ENCODE assay signal across 33 mouse cellular contexts in the genomic region with DNA sequence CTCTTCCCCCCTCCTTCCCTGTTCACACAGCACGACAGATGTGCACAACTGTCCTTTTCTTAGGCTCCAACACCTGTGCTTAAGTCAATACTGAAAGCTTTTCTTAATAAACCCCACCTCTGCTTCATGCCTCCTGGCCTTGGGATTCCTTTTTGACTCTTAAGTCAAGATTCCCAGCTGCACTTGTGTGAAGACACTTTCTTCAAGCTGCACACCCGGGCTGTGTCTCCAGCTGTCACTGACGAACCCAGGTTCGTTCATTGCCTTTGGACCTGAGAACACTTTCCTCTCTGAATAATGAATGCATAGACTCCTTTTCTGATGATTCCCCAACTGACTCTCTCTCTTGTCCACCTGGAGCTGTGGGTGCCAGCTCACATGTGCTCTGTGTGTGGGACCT.
"Had no signal": no experiment of that assay in that cellular context is flagged by ENCODE, and none has a peak within 500 bp of the region (broad histone marks: within the 10 kb centered on the region; RNA-seq: fewer than 3 reads in every experiment).

No protein-coding gene starts in this region.

- H3K27me3 ChIP-seq: limb, embryonic 12.5 days; limb, embryonic 13.5 days; limb, embryonic 15.5 days; liver, embryonic 12.5 days; liver, embryonic 13.5 days; liver, embryonic 15.5 days; lung, embryonic 15.5 days; midbrain, embryonic 12.5 days; midbrain, embryonic 13.5 days; midbrain, embryonic 15.5 days; neural tube, embryonic 12.5 days; neural tube, embryonic 13.5 days had no signal

- DNase-seq: left cerebral cortex, postnatal 4 days; liver; liver, embryonic 13.5 days; liver, postnatal 0 days; lung, adult 18-20 months; lung, adult 2 months; lung, embryonic 14.5 days; lung, postnatal 10 days; lung, postnatal 14 days; lung, postnatal 36 days; lung, postnatal 4 days; midbrain, embryonic 14.5 days had no signal

- H3K4me1 ChIP-seq: limb, embryonic 13.5 days; limb, embryonic 15.5 days; liver, embryonic 12.5 days; liver, embryonic 13.5 days; liver, embryonic 15.5 days; lung, embryonic 15.5 days; midbrain, embryonic 10.5 days; midbrain, embryonic 12.5 days; midbrain, embryonic 13.5 days; neural tube, embryonic 13.5 days had no signal

- ATAC-seq: liver, embryonic 12.5 days; liver, postnatal 0 days; lung, postnatal 0 days; midbrain, embryonic 13.5 days; midbrain, embryonic 15.5 days; midbrain, embryonic 16.5 days had no signal

- H3K9ac ChIP-seq: limb, embryonic 12.5 days; limb, embryonic 13.5 days; limb, embryonic 15.5 days; liver, embryonic 12.5 days; liver, embryonic 13.5 days; liver, embryonic 14.5 days; liver, embryonic 15.5 days; liver, postnatal 0 days; lung, embryonic 14.5 days; lung, embryonic 15.5 days; midbrain, embryonic 12.5 days; midbrain, embryonic 13.5 days; midbrain, embryonic 15.5 days; neural tube, embryonic 12.5 days; neural tube, embryonic 13.5 days had no signal

- H3K36me3 ChIP-seq: limb, embryonic 10.5 days; limb, embryonic 12.5 days; limb, embryonic 13.5 days; limb, embryonic 15.5 days; liver, embryonic 12.5 days; liver, embryonic 13.5 days; liver, embryonic 15.5 days; lung, embryonic 15.5 days; midbrain, embryonic 10.5 days; midbrain, embryonic 12.5 days; midbrain, embryonic 13.5 days; midbrain, embryonic 15.5 days; neural tube, embryonic 12.5 days; neural tube, embryonic 13.5 days had no signal

- H3K27ac ChIP-seq: limb, embryonic 10.5 days; limb, embryonic 12.5 days; limb, embryonic 13.5 days; limb, embryonic 15.5 days; liver, embryonic 12.5 days; liver, embryonic 13.5 days; liver, embryonic 14.5 days; liver, embryonic 15.5 days; lung, embryonic 15.5 days; macrophage; midbrain, embryonic 10.5 days; midbrain, embryonic 12.5 days; midbrain, embryonic 13.5 days; midbrain, embryonic 15.5 days; neural tube, embryonic 12.5 days; neural tube, embryonic 13.5 days had no signal

- H3K9me3 ChIP-seq: limb, embryonic 10.5 days; limb, embryonic 12.5 days; limb, embryonic 13.5 days; limb, embryonic 15.5 days; liver, embryonic 12.5 days; liver, embryonic 13.5 days; liver, embryonic 15.5 days; lung, embryonic 15.5 days; midbrain, embryonic 12.5 days; midbrain, embryonic 13.5 days; midbrain, embryonic 15.5 days; neural tube, embryonic 12.5 days; neural tube, embryonic 13.5 days had no signal

- H3K4me2 ChIP-seq: limb, embryonic 12.5 days; limb, embryonic 13.5 days; limb, embryonic 15.5 days; liver, embryonic 11.5 days; liver, embryonic 12.5 days; liver, embryonic 13.5 days; liver, embryonic 15.5 days; lung, embryonic 14.5 days; lung, embryonic 15.5 days; midbrain, embryonic 11.5 days; midbrain, embryonic 12.5 days; midbrain, embryonic 13.5 days; midbrain, embryonic 15.5 days; neural tube, embryonic 12.5 days; neural tube, embryonic 13.5 days had no signal

- H3K4me3 ChIP-seq: limb, embryonic 10.5 days; limb, embryonic 12.5 days; limb, embryonic 13.5 days; limb, embryonic 15.5 days; liver, embryonic 12.5 days; liver, embryonic 13.5 days; liver, embryonic 15.5 days; lung, embryonic 15.5 days; megakaryocyte, embryonic 14.5 days; midbrain, embryonic 10.5 days; midbrain, embryonic 12.5 days; midbrain, embryonic 13.5 days; midbrain, embryonic 15.5 days; myocyte; neural tube, embryonic 12.5 days; neural tube, embryonic 13.5 days had no signal
